Mouse (Mus musculus) hindbrain, embryonic 12.5 days (tissue): Measurements from ENCODE around the gene Nploc4. TPM values are rescaled to one million over a fixed set of nuclear protein-coding genes. Genes with fewer than 3 reads are reported as not detected.
"Not testable (repeated sequence)": the region's sequence is repeated elsewhere in the genome, so short reads cannot be mapped to it uniquely, and the experiment has no call there.

Experiments
- ATAC-seq: fragments of 200-750 bp; cut with Nextera tagmentation; 2 replicates; pipeline ENCODE4 v1.8.0; 2017; ENCODE audit warnings: moderate TSS enrichment; ENCODE audit not compliant: low FRiP score
- H3K27ac ChIP-seq: fragments of 300-500 bp; sonication (generic); 2 replicates; pipeline ENCODE4 v1.5.1; 2016; ENCODE audit warnings: mild to moderate bottlenecking
- H3K27me3 ChIP-seq: fragments of 300-500 bp; sonication (generic); 2 replicates; pipeline ENCODE4 v1.6.1; 2016; ENCODE audit warnings: mild to moderate bottlenecking
- H3K36me3 ChIP-seq: fragments of 300-500 bp; sonication (generic); 2 replicates; pipeline ENCODE4 v1.6.1; 2016; ENCODE audit warnings: mild to moderate bottlenecking
- H3K4me1 ChIP-seq: fragments of 300-500 bp; sonication (generic); 2 replicates; pipeline ENCODE4 v1.6.1; 2016
- H3K4me2 ChIP-seq: fragments of 300-500 bp; sonication (generic); replicated peaks from 2 replicates; pipeline ENCODE4 v1.6.1; 2016; ENCODE audit warnings: mild to moderate bottlenecking
- H3K4me3 ChIP-seq: fragments of 300-500 bp; sonication (generic); 2 replicates; pipeline ENCODE4 v1.5.1; 2016; ENCODE audit warnings: mild to moderate bottlenecking
- H3K9ac ChIP-seq: fragments of 300-500 bp; sonication (generic); 2 replicates; pipeline ENCODE4 v1.6.1; 2016; ENCODE audit warnings: mild to moderate bottlenecking, moderate library complexity
- H3K9me3 ChIP-seq: fragments of 300-500 bp; sonication (generic); replicated peaks from 2 replicates; pipeline ENCODE4 v1.6.1; 2016; ENCODE audit warnings: mild to moderate bottlenecking
- WGBS: fragments of 180-500 bp; shearing (Covaris S2); methylation state at CpG from one replicate; pipeline ENCODE4 v1.1.7; 2016; 5-methylcytosine and 5-hydroxymethylcytosine counted together
- polyA plus RNA-seq: library from polyadenylated mRNA; unstranded; fragments of >200 nt; fragmentation: Nextera tagmentation; extraction: Ambion mirVana; gene quantifications from 2 replicates; pipeline ENCODE4 v1.2.1, GENCODE M21; 2016

Nploc4 gene
- polyA plus RNA-seq, 1 experiment from 2014 or later, result 51.5 TPM

DNA sequence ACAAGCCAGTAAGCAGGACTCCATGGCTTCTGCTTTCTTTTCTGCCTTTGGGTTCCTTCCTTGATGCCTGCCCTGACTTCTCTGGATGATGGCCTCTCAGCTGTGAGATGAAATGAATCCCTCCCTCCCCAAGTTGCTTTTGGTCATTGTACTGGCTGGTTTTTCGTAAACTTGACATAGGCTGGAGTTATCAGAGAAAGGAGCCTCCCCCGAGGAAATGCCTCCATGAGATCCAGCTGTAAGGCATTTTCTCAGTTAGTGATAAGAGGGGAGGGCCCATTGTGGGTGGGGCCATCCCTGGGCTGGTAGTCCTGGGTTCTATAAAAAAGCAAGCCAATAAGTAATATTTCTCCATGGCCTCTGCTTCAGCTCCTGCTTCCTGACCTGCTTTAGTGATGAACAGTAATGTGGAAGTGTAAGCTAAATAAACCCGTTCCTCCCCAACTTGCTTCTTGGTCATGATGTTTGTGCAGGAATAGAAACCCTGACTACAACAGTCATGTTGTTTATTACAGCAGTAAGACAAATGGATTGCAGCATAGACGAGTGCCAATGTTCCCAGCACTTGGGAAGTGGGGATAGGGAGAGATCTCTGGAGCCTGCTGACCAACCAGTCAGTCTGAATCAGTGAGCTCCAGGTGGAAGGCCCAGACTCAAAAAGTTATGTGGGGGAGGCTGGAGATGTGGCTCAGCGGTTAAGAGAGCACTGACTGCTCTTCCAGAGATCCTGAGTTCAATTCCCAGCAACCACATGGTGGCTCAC is 82.0 kb downstream of the Nploc4 start:
- H3K27ac ChIP-seq, result no peak overlapping the region
- 81% methylated on average over 5 of the region's 5 CpGs for WGBS
- H3K4me2 ChIP-seq, result no peak overlapping the region
- no peaks in the 10 kb centered on the region for H3K36me3 ChIP-seq
- no peaks in the 10 kb centered on the region for H3K27me3 ChIP-seq
- ATAC-seq, result no peak
- H3K9ac ChIP-seq, result no peak overlapping the region
- no peaks in the 10 kb centered on the region for H3K9me3 ChIP-seq
- H3K4me1 ChIP-seq, result peaks cover 68% of the 10 kb centered on the region
- no peak overlapping the region for H3K4me3 ChIP-seq

DNA sequence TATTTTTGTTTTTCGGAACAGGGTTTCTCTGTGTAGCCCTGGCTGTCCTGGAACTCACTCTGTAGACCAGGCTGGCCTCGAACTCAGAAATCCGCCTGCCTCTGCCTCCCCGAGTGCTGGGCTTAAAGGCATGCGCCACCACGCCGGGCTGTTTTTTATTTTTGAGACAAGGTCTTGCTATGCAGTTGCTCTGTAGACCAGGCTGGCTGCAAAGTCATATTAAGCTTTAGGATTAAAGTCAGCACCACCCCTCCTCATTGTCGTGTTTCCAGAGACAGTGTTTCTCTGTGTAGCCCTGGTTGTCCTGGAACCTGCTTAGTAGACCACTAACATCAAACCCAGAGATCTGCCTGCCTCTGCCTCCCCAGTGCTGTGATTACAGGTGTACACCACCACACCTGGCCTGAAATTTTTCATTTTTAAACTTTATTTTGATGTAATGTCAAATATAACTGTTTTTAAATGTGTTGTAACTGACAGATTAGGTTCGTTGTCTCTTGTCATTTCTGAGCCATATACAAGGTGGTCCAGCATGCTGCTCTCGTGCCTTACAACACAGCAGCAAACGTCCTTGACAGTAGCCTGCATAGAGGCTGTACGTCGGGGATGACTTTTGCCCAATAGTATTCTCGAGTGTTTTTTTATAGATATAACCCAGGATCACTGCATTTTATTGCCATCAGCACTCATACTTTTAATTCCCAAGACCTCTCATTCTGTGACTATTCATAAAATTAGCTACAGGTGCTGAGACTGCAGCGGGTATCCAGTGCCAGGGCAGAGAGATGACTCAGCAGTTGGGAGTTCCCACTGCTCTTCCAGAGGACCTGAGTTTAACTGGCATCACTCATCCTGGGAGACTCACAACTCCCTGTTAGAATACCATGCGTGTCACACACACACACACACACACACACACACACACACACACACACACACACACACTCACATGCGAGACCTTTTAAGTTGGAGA is 82.9 kb downstream of the Nploc4 start:
- WGBS, result 91% methylated on average over 17 of the region's 17 CpGs
- Histone ChIP-seq H3K9me3 (no peaks in the 10 kb centered on the region), H3K9ac (no peak overlapping the region), H3K36me3 (no peaks in the 10 kb centered on the region), H3K27ac (no peak overlapping the region), H3K27me3 (no peaks in the 10 kb centered on the region), H3K4me3 (no peak overlapping the region), H3K4me1 (peaks cover 66% of the 10 kb centered on the region), H3K4me2 (no peak overlapping the region)
- ATAC-seq, result no peak

DNA sequence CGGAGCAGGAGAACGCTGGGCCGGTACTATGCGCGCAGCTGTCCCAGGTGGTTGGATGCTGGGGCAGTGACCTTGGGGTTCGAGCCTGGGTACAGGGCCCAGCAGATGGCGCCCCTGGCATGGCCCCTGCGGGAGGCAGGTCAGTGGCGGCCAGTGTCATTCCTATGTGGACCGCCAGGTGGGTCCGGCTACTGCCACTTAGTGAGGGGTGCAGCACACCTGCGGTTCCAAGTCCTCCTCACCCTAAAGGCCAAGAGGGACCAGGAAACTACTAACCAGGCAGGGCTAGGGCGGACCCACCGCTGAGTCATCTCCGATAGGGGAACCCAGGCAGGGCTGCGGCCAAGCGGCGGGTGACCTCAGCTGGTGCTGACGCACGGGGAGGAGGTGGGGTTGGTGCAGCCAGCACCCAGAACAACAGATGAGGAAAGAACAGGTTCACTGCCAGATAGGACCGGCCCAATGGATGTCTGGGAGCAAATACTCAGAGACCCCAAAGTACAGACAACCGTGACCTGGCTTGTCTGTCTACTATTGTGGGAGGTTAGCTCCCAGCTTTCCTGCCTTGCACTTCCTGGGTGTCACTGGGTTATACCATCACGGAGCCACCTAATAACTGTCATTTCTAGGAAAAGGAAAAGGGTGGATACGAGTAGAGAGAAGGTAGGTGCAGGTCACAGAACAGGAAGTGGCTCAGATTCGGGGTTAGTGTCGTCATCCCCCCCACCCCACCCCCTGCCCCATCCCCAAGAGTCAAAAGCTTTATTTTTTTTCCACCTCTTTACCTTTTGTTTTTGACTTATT is 83.8 kb downstream of the Nploc4 start:
- 24% methylated on average over 26 of the region's 26 CpGs for WGBS
- Histone ChIP-seq H3K4me1 (peaks cover 64% of the 10 kb centered on the region), H3K4me2 (peak overlapping the region; percentile 2; the same call in 1 of the 2 replicates), H3K9ac (no peak overlapping the region), H3K9me3 (no peaks in the 10 kb centered on the region), H3K27ac (peak overlapping the region; percentile 100), H3K4me3 (no peak overlapping the region), H3K27me3 (no peaks in the 10 kb centered on the region), H3K36me3 (no peaks in the 10 kb centered on the region)
- ATAC-seq, result no peak

DNA sequence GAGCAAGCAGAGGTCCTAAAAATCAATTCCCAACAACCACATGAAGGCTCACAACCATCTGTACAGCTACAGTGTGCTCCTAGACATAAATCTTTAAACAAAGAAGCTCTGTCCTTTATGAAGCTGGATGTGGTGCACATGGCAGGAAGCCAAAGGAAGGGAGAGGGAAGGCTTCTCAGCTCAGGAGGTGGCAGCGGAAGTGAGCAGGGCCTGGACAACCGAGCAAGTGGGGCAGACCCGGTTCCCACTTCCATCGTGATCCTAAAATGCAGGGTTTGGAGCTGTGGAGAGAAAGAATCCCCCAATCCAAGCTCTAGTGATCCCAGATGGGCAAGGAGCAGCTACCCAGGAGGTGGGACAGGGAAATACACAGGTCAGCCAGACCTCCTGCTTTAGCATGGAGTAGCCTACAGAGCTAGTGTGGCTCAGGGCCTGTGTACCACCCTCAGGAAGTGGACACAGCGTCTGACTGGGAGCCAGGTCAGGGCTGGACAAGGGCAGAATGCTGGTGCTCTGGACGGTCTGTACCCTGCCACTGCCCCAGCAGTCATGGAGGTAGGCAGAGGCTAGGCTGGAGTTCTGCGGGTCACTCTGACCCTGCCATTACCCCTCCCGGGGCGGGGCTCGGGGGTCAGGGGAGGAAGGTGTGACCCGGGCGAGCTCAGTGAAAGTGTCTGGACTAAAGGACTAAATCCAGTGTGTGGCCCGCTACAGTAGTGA is 84.8 kb downstream of the Nploc4 start:
- peak overlapping the region; percentile 50 for H3K9ac ChIP-seq
- WGBS, result 59% methylated on average over 13 of the region's 13 CpGs
- H3K27me3 ChIP-seq, result no peaks in the 10 kb centered on the region
- H3K4me1 ChIP-seq, result peaks cover 54% of the 10 kb centered on the region
- no peak overlapping the region for H3K4me3 ChIP-seq
- no peak for ATAC-seq
- no peak overlapping the region for H3K4me2 ChIP-seq
- H3K27ac ChIP-seq, result peak overlapping the region; percentile 100
- H3K36me3 ChIP-seq, result no peaks in the 10 kb centered on the region
- no peaks in the 10 kb centered on the region for H3K9me3 ChIP-seq

DNA sequence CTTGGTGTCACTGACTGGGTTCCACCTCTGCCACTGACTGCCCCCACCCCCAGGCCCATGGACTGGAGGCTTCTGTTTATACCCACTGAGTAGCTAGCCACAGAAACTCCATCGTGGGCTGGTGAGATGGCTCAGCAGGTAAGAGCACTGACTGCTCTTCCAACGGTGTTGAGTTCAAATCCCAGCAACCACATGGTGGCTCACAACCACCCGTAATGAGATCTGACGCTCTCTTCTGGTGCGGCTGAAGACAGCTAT is 85.5 kb downstream of the Nploc4 start:
- H3K9ac ChIP-seq, H3K4me3 ChIP-seq, ATAC-seq, H3K36me3 ChIP-seq, H3K4me2 ChIP-seq, H3K9me3 ChIP-seq, H3K27me3 ChIP-seq: not testable (repeated sequence)
- 86% methylated on average over 5 of the region's 5 CpGs for WGBS
- peak overlapping the region; percentile 100 for H3K27ac ChIP-seq
- H3K4me1 ChIP-seq, result peaks cover 48% of the 10 kb centered on the region

DNA sequence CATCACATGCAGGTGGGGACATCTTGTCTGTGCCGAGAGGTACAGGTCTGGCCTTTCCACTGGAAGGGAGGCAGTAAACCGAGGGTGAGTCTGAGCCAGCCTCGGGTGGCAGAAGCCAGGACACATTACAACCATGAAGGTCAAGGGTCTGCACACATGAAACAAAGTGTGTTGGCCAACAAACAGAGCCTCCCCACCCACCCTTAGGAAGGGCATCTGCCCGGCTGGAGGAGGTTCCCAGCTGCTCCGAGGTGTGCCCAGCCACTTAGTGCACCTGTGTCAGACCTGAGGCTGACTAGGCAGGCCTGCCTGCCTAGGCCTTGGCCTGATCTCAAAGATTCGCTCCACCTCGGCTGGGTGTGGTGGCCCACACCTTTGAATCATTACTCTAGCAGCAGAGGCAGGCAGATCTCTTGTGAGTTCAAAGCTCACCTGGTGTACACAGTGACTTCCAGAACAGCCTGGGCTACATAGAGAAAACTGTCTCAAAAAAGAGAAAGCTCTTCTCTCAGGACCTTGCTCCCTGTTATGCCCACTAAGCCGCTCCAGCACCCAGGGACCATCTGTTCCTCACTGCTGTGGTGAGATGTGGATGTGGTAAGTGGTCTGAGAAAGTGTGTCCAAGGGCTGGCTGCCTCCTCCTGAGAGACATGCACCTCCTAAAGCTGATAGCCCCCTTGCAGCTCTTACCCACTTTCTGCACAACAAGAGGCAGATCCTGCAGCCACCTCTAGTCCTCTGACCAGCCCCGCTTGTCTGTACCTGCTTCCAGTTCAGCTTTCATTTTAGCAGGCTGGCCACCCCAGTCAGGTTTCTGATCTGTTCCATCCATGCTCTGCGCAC is 86.0 kb downstream of the Nploc4 start:
- Histone ChIP-seq H3K4me1 (peaks cover 48% of the 10 kb centered on the region), H3K9me3 (no peaks in the 10 kb centered on the region), H3K27ac (peak overlapping the region; percentile 100), H3K4me2 (no peak overlapping the region), H3K4me3 (no peak overlapping the region), H3K27me3 (no peaks in the 10 kb centered on the region), H3K36me3 (peaks cover 6% of the 10 kb centered on the region), H3K9ac (no peak overlapping the region)
- WGBS, result 85% methylated on average over 10 of the region's 10 CpGs
- no peak for ATAC-seq

DNA sequence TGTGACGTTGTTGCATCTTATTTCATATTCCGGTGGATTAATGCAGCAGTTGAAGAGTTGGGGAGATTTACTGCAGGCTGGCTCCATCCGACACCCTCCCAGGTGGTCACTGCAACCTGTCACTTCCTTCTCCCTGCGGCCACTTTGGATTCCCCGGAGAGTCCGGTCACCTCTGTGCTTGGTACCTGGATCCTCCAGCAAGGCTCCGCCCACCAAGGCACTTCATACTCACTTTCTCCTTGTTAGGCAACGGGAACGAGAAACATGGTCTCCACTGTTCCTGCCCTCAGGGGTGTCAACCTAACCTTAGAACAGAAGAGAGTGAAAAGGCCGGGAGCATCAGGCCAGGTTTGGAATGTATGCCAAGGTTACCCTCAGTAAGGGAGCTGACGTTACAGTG is 86.8 kb downstream of the Nploc4 start:
- no peak for ATAC-seq
- peaks cover 8% of the 10 kb centered on the region for H3K36me3 ChIP-seq
- H3K4me2 ChIP-seq, result peak overlapping the region; percentile 92
- H3K4me3 ChIP-seq, result peak overlapping the region; percentile 100
- H3K4me1 ChIP-seq, result peaks cover 50% of the 10 kb centered on the region
- H3K27me3 ChIP-seq, result no peaks in the 10 kb centered on the region
- WGBS, result 22% methylated on average over 11 of the region's 11 CpGs
- peak overlapping the region; percentile 100 for H3K9ac ChIP-seq
- peak overlapping the region; percentile 100 for H3K27ac ChIP-seq
- no peaks in the 10 kb centered on the region for H3K9me3 ChIP-seq

DNA sequence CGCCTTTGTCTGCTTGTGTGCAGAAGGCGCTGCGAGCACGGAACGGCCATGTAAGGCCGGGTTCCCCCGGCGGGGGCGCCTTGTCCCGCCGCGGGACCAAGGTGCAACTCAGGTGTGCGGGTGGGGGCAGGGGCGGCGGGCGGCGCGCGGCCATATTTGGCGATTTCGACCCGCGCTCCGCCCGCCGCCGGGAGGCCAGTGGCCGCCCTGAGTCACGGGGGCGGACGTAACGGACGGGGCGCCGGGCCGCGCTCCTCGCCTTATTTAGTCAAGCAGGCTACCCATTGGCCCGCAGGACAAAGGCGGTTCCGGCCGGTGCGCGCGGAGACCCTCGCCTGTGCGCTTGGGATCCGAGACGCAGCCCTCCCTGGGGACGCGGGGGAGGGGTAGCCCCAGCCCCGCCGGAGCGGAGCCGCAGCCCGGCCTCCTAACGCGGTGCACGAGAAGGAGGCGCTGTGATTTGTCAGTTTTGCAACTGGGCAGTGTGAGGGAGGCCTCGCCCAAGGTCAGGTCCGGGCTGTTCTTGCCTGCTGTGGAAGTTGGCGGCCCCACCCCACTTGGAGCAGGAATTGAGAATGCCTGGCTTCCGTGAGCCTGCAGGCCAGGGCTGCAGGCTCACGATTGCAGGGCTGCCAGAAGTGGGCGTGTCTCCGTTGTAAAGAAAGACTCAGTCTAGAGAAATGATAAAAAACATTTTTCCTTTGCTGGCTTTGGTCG is 87.4 kb downstream of the Nploc4 start:
- under 1% methylated on average over 62 of the region's 68 CpGs for WGBS
- peak overlapping the region; percentile 100 for H3K4me3 ChIP-seq
- H3K27ac ChIP-seq, result peak overlapping the region; percentile 100
- peaks cover 54% of the 10 kb centered on the region for H3K4me1 ChIP-seq
- peak; percentile 67 for ATAC-seq
- peak overlapping the region; percentile 92 for H3K4me2 ChIP-seq
- no peaks in the 10 kb centered on the region for H3K27me3 ChIP-seq
- peak overlapping the region; percentile 100 for H3K9ac ChIP-seq
- H3K36me3 ChIP-seq, result peaks cover 12% of the 10 kb centered on the region
- no peaks in the 10 kb centered on the region for H3K9me3 ChIP-seq

DNA sequence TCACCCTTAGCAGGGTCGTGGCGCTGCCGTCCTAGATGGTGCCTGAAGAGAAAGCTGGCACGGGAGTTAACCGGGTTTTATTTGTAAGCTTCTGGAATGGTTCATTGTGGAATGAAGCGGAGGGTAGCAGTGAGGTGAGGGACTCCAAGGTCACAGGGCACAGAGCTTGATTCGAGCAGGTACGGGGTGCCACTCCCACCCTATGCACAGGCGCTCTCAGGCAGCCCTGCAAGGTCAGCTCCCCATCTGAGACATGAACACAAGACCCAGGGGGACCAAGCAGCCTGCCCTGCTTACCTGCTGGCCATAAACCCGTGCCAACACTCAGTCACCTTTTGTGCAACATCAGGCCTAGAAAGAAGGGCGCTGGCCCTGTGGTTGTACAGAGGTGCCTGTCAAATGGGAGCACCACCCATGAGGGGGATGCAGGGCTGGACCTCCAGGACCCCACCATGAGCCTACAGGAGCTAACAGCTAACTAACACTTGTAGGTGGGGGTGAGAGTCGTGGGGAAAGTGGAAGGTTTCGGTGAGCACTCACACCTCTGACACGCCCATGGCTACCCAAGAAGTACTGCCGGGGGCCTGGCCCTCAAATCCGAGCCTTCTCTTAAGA is 88.0 kb downstream of the Nploc4 start:
- peak; percentile 8; the same call in 1 of the 2 replicates for ATAC-seq
- peaks cover 56% of the 10 kb centered on the region for H3K4me1 ChIP-seq
- H3K9me3 ChIP-seq, result no peaks in the 10 kb centered on the region
- H3K27ac ChIP-seq, result peak overlapping the region; percentile 100
- no peaks in the 10 kb centered on the region for H3K27me3 ChIP-seq
- H3K9ac ChIP-seq, result peak overlapping the region; percentile 100
- peaks cover 18% of the 10 kb centered on the region for H3K36me3 ChIP-seq
- WGBS, result 2% methylated on average over 16 of the region's 16 CpGs
- H3K4me2 ChIP-seq, result peak overlapping the region; percentile 92
- H3K4me3 ChIP-seq, result peak overlapping the region; percentile 100

DNA sequence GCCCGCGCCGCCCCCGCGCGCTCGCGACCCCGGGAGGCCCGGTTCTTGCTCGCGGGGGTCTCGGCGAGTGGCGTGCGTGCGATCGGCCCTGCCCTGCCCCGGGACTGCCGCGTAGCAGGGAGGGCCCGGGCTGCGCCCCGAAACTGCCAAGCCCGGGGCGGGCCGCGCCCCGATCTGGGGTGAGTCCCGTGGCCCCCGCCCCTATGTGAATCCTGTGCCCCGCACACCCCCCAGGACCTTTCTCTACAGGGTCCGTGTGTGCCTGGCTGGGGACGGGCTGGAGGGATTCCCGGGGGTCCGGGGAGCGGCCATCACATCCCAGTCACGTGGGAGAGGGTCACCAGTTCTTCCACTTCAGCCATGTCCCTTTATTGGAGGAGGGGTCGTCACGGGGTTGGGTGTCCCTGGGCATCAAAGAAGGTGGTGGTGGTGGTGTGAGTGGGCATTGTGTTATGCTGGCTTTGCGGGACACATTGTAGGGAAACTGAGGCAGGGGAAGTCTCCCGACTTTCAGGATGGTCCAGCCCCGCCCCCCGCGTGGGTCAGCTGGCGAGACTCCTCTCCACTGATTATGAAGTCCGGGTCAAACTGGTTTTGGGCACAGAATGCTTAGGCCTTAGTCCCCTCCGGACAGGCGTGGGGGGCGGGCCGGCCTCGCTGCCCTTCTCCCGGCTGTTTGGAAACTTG is 88.7 kb downstream of the Nploc4 start:
- peak; percentile 46 for ATAC-seq
- peak overlapping the region; percentile 100 for H3K9ac ChIP-seq
- H3K27me3 ChIP-seq, result no peaks in the 10 kb centered on the region
- peak overlapping the region; percentile 100 for H3K27ac ChIP-seq
- H3K4me2 ChIP-seq, result peak overlapping the region; percentile 92
- H3K36me3 ChIP-seq, result peaks cover 18% of the 10 kb centered on the region
- H3K4me3 ChIP-seq, result peak overlapping the region; percentile 100
- H3K4me1 ChIP-seq, result peaks cover 54% of the 10 kb centered on the region
- under 1% methylated on average over 53 of the region's 53 CpGs for WGBS
- H3K9me3 ChIP-seq, result no peaks in the 10 kb centered on the region
